Mouse (Mus musculus) erythroid progenitor cell, adult 5-6 weeks (primary cell): ENCODE measurements around the gene Lce1i. TPM values are rescaled to one million over a fixed set of nuclear protein-coding genes. Genes with fewer than 3 reads are reported as not detected.
"Not testable (repeated sequence)": the region's sequence is repeated elsewhere in the genome, so short reads cannot be mapped to it uniquely, and the experiment has no call there.

Experiments
- ATAC-seq: replicated peaks from 2 replicates; pipeline ENCODE4 v1.8.0; 2016; ENCODE audit warnings: moderate number of reproducible peaks, mild to moderate bottlenecking, moderate TSS enrichment, inconsistent platforms; ENCODE audit not compliant: poor library complexity, low FRiP score, severe bottlenecking
- total RNA-seq, 2 experiments: library from RNA; stranded (forward) in 1 of 2; stranded (reverse) in 1 of 2; fragments of 150-400 nt in 1 of 2; fragments of 186-747, 209-891 nt in 1 of 2; gene quantifications; 2 replicates each; pipeline versions ENCODE4 v1.2.3 to v1.2.4; 2015 to 2017; ENCODE audit warnings: low replicate concordance in 2 of 2

The Lce1i gene
- total RNA-seq (2015; ENCODE audit: low replicate concordance) (not detected in 2 replicates), total RNA-seq (2017; ENCODE audit: low replicate concordance) (not detected in 2 replicates)

- ATAC-seq: no peak
Measured at GRCm38 (mm10) chr3:92778799-92779198, at the start of gene Lce1i. Lce1i (minus strand) TSS chr3:92778899.

- ATAC-seq: no peak
Measured at GRCm38 (mm10) chr3:92827108-92827507, 48.4 kb upstream of the Lce1i start, which contains the start of gene Kprp. Kprp (minus strand) TSS chr3:92827247.

- ATAC-seq: no peak
Measured at GRCm38 (mm10) chr3:92825808-92826207, 47.1 kb upstream of the Lce1i start.

- ATAC-seq: not testable (repeated sequence)
Measured at GRCm38 (mm10) chr3:92816036-92816435, 37.3 kb upstream of the Lce1i start.

- ATAC-seq: no peak
Measured at GRCm38 (mm10) chr3:92815581-92815980, 36.9 kb upstream of the Lce1i start.

GRCm38 (mm10) chr3:92807791-92808190 lies 29.1 kb upstream of the Lce1i start, which contains the start of gene Lce1k:
Lce1k (minus strand) TSS chr3:92807891.
- ATAC-seq: no peak

GRCm38 (mm10) chr3:92790414-92790813 lies 11.7 kb upstream of the Lce1i start, which contains the start of gene Lce1j:
Lce1j (minus strand) TSS chr3:92790514.
- no peak for ATAC-seq

- no peak for ATAC-seq
Measured at GRCm38 (mm10) chr3:92771573-92771972, 7.1 kb downstream of the Lce1i start.

GRCm38 (mm10) chr3:92764965-92765364 lies 13.7 kb downstream of the Lce1i start, which contains the start of gene Lce1h:
Lce1h (minus strand) TSS chr3:92765065.
- ATAC-seq: no peak

- ATAC-seq: no peak
Measured at GRCm38 (mm10) chr3:92753197-92753596, 25.5 kb downstream of the Lce1i start.

GRCm38 (mm10) chr3:92752238-92752637 lies 26.5 kb downstream of the Lce1i start, which contains the start of gene Lce1g:
Lce1g (minus strand) TSS chr3:92752338.
- ATAC-seq: no peak

- no peak for ATAC-seq
Measured at GRCm38 (mm10) chr3:92738996-92739395, 39.7 kb downstream of the Lce1i start, which contains the start of gene Gm38119. Gm38119 (minus strand) TSS chr3:92739096.

Other genes starting within 250 kb of the Lce1i start
- gene 2310046K23Rik, start 244.4 kb downstream of the Lce1i start, total RNA-seq (2015; ENCODE audit: low replicate concordance): not detected in 2 replicates
- gene 2310046K23Rik, start 244.4 kb downstream of the Lce1i start, total RNA-seq (2017; ENCODE audit: low replicate concordance): not detected in 2 replicates
- not detected in 2 replicates for gene Ivl, start 205.2 kb downstream of the Lce1i start, total RNA-seq (2015; ENCODE audit: low replicate concordance)
- 0.39 TPM in 1 of 2 replicates, not detected in the other for gene Ivl, start 205.2 kb downstream of the Lce1i start, total RNA-seq (2017; ENCODE audit: low replicate concordance)
- not detected in 2 replicates for gene Smcp, start 189.9 kb downstream of the Lce1i start, total RNA-seq (2015; ENCODE audit: low replicate concordance)
- gene Smcp, start 189.9 kb downstream of the Lce1i start, total RNA-seq (2017; ENCODE audit: low replicate concordance): not detected in 2 replicates
- gene 2210017I01Rik, start 171.4 kb downstream of the Lce1i start, total RNA-seq (2015; ENCODE audit: low replicate concordance): not detected in 2 replicates
- not detected in 2 replicates for gene 2210017I01Rik, start 171.4 kb downstream of the Lce1i start, total RNA-seq (2017; ENCODE audit: low replicate concordance)
- gene Lce6a, start 157.2 kb downstream of the Lce1i start, total RNA-seq (2015; ENCODE audit: low replicate concordance): not detected in 2 replicates
- gene Lce6a, start 157.2 kb downstream of the Lce1i start, total RNA-seq (2017; ENCODE audit: low replicate concordance): not detected in 2 replicates
- not detected in 2 replicates for gene Lce1a1, start 130.6 kb downstream of the Lce1i start, total RNA-seq (2015; ENCODE audit: low replicate concordance)
- gene Lce1a1, start 130.6 kb downstream of the Lce1i start, total RNA-seq (2017; ENCODE audit: low replicate concordance): not detected in 2 replicates
- not detected in 2 replicates for gene Lce1b, start 122.0 kb downstream of the Lce1i start, total RNA-seq (2015; ENCODE audit: low replicate concordance)
- gene Lce1b, start 122.0 kb downstream of the Lce1i start, total RNA-seq (2017; ENCODE audit: low replicate concordance): not detected in 2 replicates
- not detected in 2 replicates for gene Lce1a2, start 108.6 kb downstream of the Lce1i start, total RNA-seq (2015; ENCODE audit: low replicate concordance)
- gene Lce1a2, start 108.6 kb downstream of the Lce1i start, total RNA-seq (2017; ENCODE audit: low replicate concordance): not detected in 2 replicates
- gene Lce1c, start 99.7 kb downstream of the Lce1i start, total RNA-seq (2015; ENCODE audit: low replicate concordance): not detected in 2 replicates
- not detected in 2 replicates for gene Lce1c, start 99.7 kb downstream of the Lce1i start, total RNA-seq (2017; ENCODE audit: low replicate concordance)
- gene Lce1d, start 91.7 kb downstream of the Lce1i start, total RNA-seq (2015; ENCODE audit: low replicate concordance): not detected in 2 replicates
- gene Lce1d, start 91.7 kb downstream of the Lce1i start, total RNA-seq (2017; ENCODE audit: low replicate concordance): not detected in 2 replicates
- gene Lce1e, start 69.8 kb downstream of the Lce1i start, total RNA-seq (2015; ENCODE audit: low replicate concordance): not detected in 2 replicates
- not detected in 2 replicates for gene Lce1e, start 69.8 kb downstream of the Lce1i start, total RNA-seq (2017; ENCODE audit: low replicate concordance)
- not detected in 2 replicates for gene Lce1f, start 58.5 kb downstream of the Lce1i start, total RNA-seq (2015; ENCODE audit: low replicate concordance)
- not detected in 2 replicates for gene Lce1f, start 58.5 kb downstream of the Lce1i start, total RNA-seq (2017; ENCODE audit: low replicate concordance)
- gene Gm38119, start 39.8 kb downstream of the Lce1i start, total RNA-seq (2015; ENCODE audit: low replicate concordance): not detected in 2 replicates
- not detected in 2 replicates for gene Gm38119, start 39.8 kb downstream of the Lce1i start, total RNA-seq (2017; ENCODE audit: low replicate concordance)
- gene Lce1g, start 26.6 kb downstream of the Lce1i start, total RNA-seq (2015; ENCODE audit: low replicate concordance): not detected in 2 replicates
- not detected in 2 replicates for gene Lce1g, start 26.6 kb downstream of the Lce1i start, total RNA-seq (2017; ENCODE audit: low replicate concordance)
- not detected in 2 replicates for gene Lce1h, start 13.8 kb downstream of the Lce1i start, total RNA-seq (2015; ENCODE audit: low replicate concordance)
- not detected in 2 replicates for gene Lce1h, start 13.8 kb downstream of the Lce1i start, total RNA-seq (2017; ENCODE audit: low replicate concordance)
- not detected in 2 replicates for gene Lce1j, start 11.6 kb upstream of the Lce1i start, total RNA-seq (2015; ENCODE audit: low replicate concordance)
- not detected in 2 replicates for gene Lce1j, start 11.6 kb upstream of the Lce1i start, total RNA-seq (2017; ENCODE audit: low replicate concordance)
- not detected in 2 replicates for gene Lce1k, start 29.0 kb upstream of the Lce1i start, total RNA-seq (2015; ENCODE audit: low replicate concordance)
- gene Lce1k, start 29.0 kb upstream of the Lce1i start, total RNA-seq (2017; ENCODE audit: low replicate concordance): not detected in 2 replicates
- not detected in 2 replicates for gene Kprp, start 48.3 kb upstream of the Lce1i start, total RNA-seq (2015; ENCODE audit: low replicate concordance)
- not detected in 2 replicates for gene Kprp, start 48.3 kb upstream of the Lce1i start, total RNA-seq (2017; ENCODE audit: low replicate concordance)
- not detected in 2 replicates for gene Lce1l, start 72.4 kb upstream of the Lce1i start, total RNA-seq (2015; ENCODE audit: low replicate concordance)
- gene Lce1l, start 72.4 kb upstream of the Lce1i start, total RNA-seq (2017; ENCODE audit: low replicate concordance): not detected in 2 replicates
- not detected in 2 replicates for gene 2310050C09Rik, start 91.3 kb upstream of the Lce1i start, total RNA-seq (2015; ENCODE audit: low replicate concordance)
- gene 2310050C09Rik, start 91.3 kb upstream of the Lce1i start, total RNA-seq (2017; ENCODE audit: low replicate concordance): not detected in 2 replicates
- not detected in 2 replicates for gene Lce3a, start 147.3 kb upstream of the Lce1i start, total RNA-seq (2015; ENCODE audit: low replicate concordance)
- not detected in 2 replicates for gene Lce3a, start 147.3 kb upstream of the Lce1i start, total RNA-seq (2017; ENCODE audit: low replicate concordance)
- not detected in 2 replicates for gene Lce3b, start 154.1 kb upstream of the Lce1i start, total RNA-seq (2015; ENCODE audit: low replicate concordance)
- gene Lce3b, start 154.1 kb upstream of the Lce1i start, total RNA-seq (2017; ENCODE audit: low replicate concordance): not detected in 2 replicates
- gene Lce3c, start 165.6 kb upstream of the Lce1i start, total RNA-seq (2015; ENCODE audit: low replicate concordance): not detected in 2 replicates
- not detected in 2 replicates for gene Lce3c, start 165.6 kb upstream of the Lce1i start, total RNA-seq (2017; ENCODE audit: low replicate concordance)
- gene Lce3d, start 178.5 kb upstream of the Lce1i start, total RNA-seq (2015; ENCODE audit: low replicate concordance): not detected in 2 replicates
- gene Lce3d, start 178.5 kb upstream of the Lce1i start, total RNA-seq (2017; ENCODE audit: low replicate concordance): not detected in 2 replicates
- gene Lce3e, start 188.2 kb upstream of the Lce1i start, total RNA-seq (2015; ENCODE audit: low replicate concordance): not detected in 2 replicates
- gene Lce3e, start 188.2 kb upstream of the Lce1i start, total RNA-seq (2017; ENCODE audit: low replicate concordance): not detected in 2 replicates
- gene Lce3f, start 213.3 kb upstream of the Lce1i start, total RNA-seq (2015; ENCODE audit: low replicate concordance): not detected in 2 replicates
- not detected in 2 replicates for gene Lce3f, start 213.3 kb upstream of the Lce1i start, total RNA-seq (2017; ENCODE audit: low replicate concordance)
- gene Crct1, start 236.8 kb upstream of the Lce1i start, total RNA-seq (2015; ENCODE audit: low replicate concordance): not detected in 2 replicates
- gene Crct1, start 236.8 kb upstream of the Lce1i start, total RNA-seq (2017; ENCODE audit: low replicate concordance): not detected in 2 replicates
- not detected in 2 replicates for gene Lce1m, start 240.2 kb upstream of the Lce1i start, total RNA-seq (2015; ENCODE audit: low replicate concordance)
- gene Lce1m, start 240.2 kb upstream of the Lce1i start, total RNA-seq (2017; ENCODE audit: low replicate concordance): not detected in 2 replicates